ENCODE assay signal across 8 mouse cellular contexts in genomic region chr2:120562859-120563234, GRCm38 (mm10). TPM values are rescaled to one million over a fixed set of nuclear protein-coding genes. Genes with fewer than 3 reads are reported as not detected.
DNase-seq lines count a peak whose midpoint lies in the region; ATAC-seq and TF ChIP-seq lines count a peak whose summit lies in the region.

No protein-coding gene starts in this region.

- no peak for DNase-seq in kidney, postnatal 0 days (ENCODE audit: low spot score)
- no peak for DNase-seq in kidney, adult 11 months
- DNase-seq in embryonic facial prominence, embryonic 11.5 days (ENCODE audit: low spot score): no peak
- DNase-seq in adrenal gland, adult (ENCODE audit: inconsistent age in 2 of 2, low spot score in 1 of 2): no peak
- DNase-seq in gastrocnemius, postnatal 36 days: no peak
- DNase-seq in cerebellum, postnatal 25 days: no peak

- H3K27me3 ChIP-seq in kidney, postnatal 0 days (ENCODE audit: insufficient read depth, low read length): no peaks in the 10 kb centered on the region
- no peaks in the 10 kb centered on the region for H3K27me3 ChIP-seq in embryonic facial prominence, embryonic 11.5 days (ENCODE audit: control insufficient read depth, insufficient read depth, low read length)
- no peaks in the 10 kb centered on the region for H3K27me3 ChIP-seq in intestine, embryonic 16.5 days (replicated peaks; ENCODE audit: control insufficient read depth, insufficient read depth, low read length)

- TF ChIP-seq CTCF in kidney, postnatal 0 days (IDR thresholded peaks at IDR 0.05; ENCODE audit: low read depth): no peak

- H3K9ac ChIP-seq in kidney, postnatal 0 days (ENCODE audit: low read depth, low read length): peak overlapping the region; percentile 96
- peak overlapping the region; percentile 95 for H3K9ac ChIP-seq in embryonic facial prominence, embryonic 11.5 days (replicated peaks; ENCODE audit: low read length)
- peak overlapping the region; percentile 97 for H3K9ac ChIP-seq in intestine, embryonic 16.5 days (ENCODE audit: low read depth, low read length)

- no peaks in the 10 kb centered on the region for H3K4me1 ChIP-seq in kidney, postnatal 0 days (replicated peaks; ENCODE audit: insufficient read depth, low read length)
- H3K4me1 ChIP-seq in embryonic facial prominence, embryonic 11.5 days (ENCODE audit: control insufficient read depth, insufficient read depth, low read length): no peaks in the 10 kb centered on the region
- peaks cover 8% of the 10 kb centered on the region; the same call in 1 of the 2 replicates for H3K4me1 ChIP-seq in intestine, embryonic 16.5 days (ENCODE audit: control insufficient read depth, insufficient read depth, low read length)

- peak overlapping the region; percentile 72 for H3K4me2 ChIP-seq in kidney, postnatal 0 days (ENCODE audit: low read length)
- peak overlapping the region; percentile 68 for H3K4me2 ChIP-seq in embryonic facial prominence, embryonic 11.5 days (ENCODE audit: low read depth, low read length)
- H3K4me2 ChIP-seq in intestine, embryonic 16.5 days (ENCODE audit: low read depth, low read length): peak overlapping the region; percentile 72

- ATAC-seq in kidney, postnatal 0 days (replicated peaks; ENCODE audit: low FRiP score, low read depth): no peak
- ATAC-seq in embryonic facial prominence, embryonic 11.5 days (replicated peaks; ENCODE audit: insufficient number of reproducible peaks, low FRiP score, low TSS enrichment, low read depth): no peak
- no peak for ATAC-seq in intestine, embryonic 16.5 days
- ATAC-seq in monocyte, adult 5-6 weeks (replicated peaks; ENCODE audit: insufficient number of reproducible peaks, low FRiP score, low TSS enrichment, poor library complexity, severe bottlenecking): peak; percentile 13; the same call in 1 of the 2 replicates

- H3K4me3 ChIP-seq in kidney, postnatal 0 days (replicated peaks; ENCODE audit: low read depth, low read length): peak overlapping the region; percentile 96
- peak overlapping the region; percentile 90 for H3K4me3 ChIP-seq in embryonic facial prominence, embryonic 11.5 days (ENCODE audit: low read depth, low read length)
- peak overlapping the region; percentile 93 for H3K4me3 ChIP-seq in intestine, embryonic 16.5 days (ENCODE audit: low read length)

- 23% methylated on average over 9 of the region's 9 CpGs for WGBS in kidney, postnatal 0 days
- WGBS in embryonic facial prominence, embryonic 11.5 days: 25% methylated on average over 9 of the region's 9 CpGs
- WGBS in intestine, embryonic 16.5 days: 20% methylated on average over 9 of the region's 9 CpGs

- H3K36me3 ChIP-seq in kidney, postnatal 0 days (ENCODE audit: insufficient read depth, low read length): no peaks in the 10 kb centered on the region
- no peaks in the 10 kb centered on the region for H3K36me3 ChIP-seq in embryonic facial prominence, embryonic 11.5 days (replicated peaks; ENCODE audit: control insufficient read depth, insufficient read depth, low read depth, low read length)
- H3K36me3 ChIP-seq in intestine, embryonic 16.5 days (ENCODE audit: control insufficient read depth, insufficient read depth, low read length): no peaks in the 10 kb centered on the region

- intact Hi-C loops in gastrocnemius, postnatal 36 days (cut with DNase I): no loop called here

- H3K9me3 ChIP-seq in kidney, postnatal 0 days (replicated peaks; ENCODE audit: low read length): no peaks in the 10 kb centered on the region
- no peaks in the 10 kb centered on the region for H3K9me3 ChIP-seq in embryonic facial prominence, embryonic 11.5 days (replicated peaks; ENCODE audit: control insufficient read depth, low read length)
- H3K9me3 ChIP-seq in intestine, embryonic 16.5 days (ENCODE audit: control insufficient read depth, low read length): no peaks in the 10 kb centered on the region

- H3K27ac ChIP-seq in kidney, postnatal 0 days: no peak overlapping the region
- H3K27ac ChIP-seq in embryonic facial prominence, embryonic 11.5 days (replicated peaks; ENCODE audit: low read depth, low read length): no peak overlapping the region
- H3K27ac ChIP-seq in intestine, embryonic 16.5 days (ENCODE audit: low read length): peak overlapping the region; percentile 68; the same call in 1 of the 2 replicates

RNA-seq across cellular contexts. Expression of gene Zfp106, which starts 0.8 kb away (rescaled TPM):
- 32.5 and 36.5 TPM in 2 replicates for polyA plus RNA-seq in kidney, postnatal 0 days (2015; fragmentation: Nextera tagmentation; extraction: Ambion mirVana)
- 55.9 and 59.2 TPM in 2 replicates for polyA plus RNA-seq in embryonic facial prominence, embryonic 11.5 days (2014; fragmentation: Nextera tagmentation; extraction: Ambion mirVana)
- 36.2 and 37.0 TPM in 2 replicates for polyA plus RNA-seq in intestine, embryonic 16.5 days (2015; fragmentation: Nextera tagmentation; extraction: Ambion mirVana)
- total RNA-seq in monocyte, adult 5-6 weeks (2017): 70.6 to 88.5 TPM (median 78.7 TPM) in 3 replicates
- 100 to 1,000 TPM; 507 to 640 TPM for total RNA-seq in gastrocnemius, postnatal 36 days (2021)

RNA-seq across cellular contexts. Expression of gene Snap23, which starts 4.6 kb away (rescaled TPM):
- 36.3 and 39.5 TPM in 2 replicates for polyA plus RNA-seq in kidney, postnatal 0 days (2015; fragmentation: Nextera tagmentation; extraction: Ambion mirVana)
- 62.0 and 66.4 TPM in 2 replicates for polyA plus RNA-seq in embryonic facial prominence, embryonic 11.5 days (2014; fragmentation: Nextera tagmentation; extraction: Ambion mirVana)
- polyA plus RNA-seq in intestine, embryonic 16.5 days (2015; fragmentation: Nextera tagmentation; extraction: Ambion mirVana): 54.6 and 55.8 TPM in 2 replicates
- total RNA-seq in monocyte, adult 5-6 weeks (2017): 215 to 294 TPM (median 259 TPM) in 3 replicates
- 10 to 100 TPM; 40.8 to 42.1 TPM for total RNA-seq in gastrocnemius, postnatal 36 days (2021)

RNA-seq across cellular contexts. Expression of gene Haus2, which starts 46.3 kb away (rescaled TPM):
- 14.1 and 18.4 TPM in 2 replicates for polyA plus RNA-seq in kidney, postnatal 0 days (2015; fragmentation: Nextera tagmentation; extraction: Ambion mirVana)
- 33.3 and 33.8 TPM in 2 replicates for polyA plus RNA-seq in embryonic facial prominence, embryonic 11.5 days (2014; fragmentation: Nextera tagmentation; extraction: Ambion mirVana)
- polyA plus RNA-seq in intestine, embryonic 16.5 days (2015; fragmentation: Nextera tagmentation; extraction: Ambion mirVana): 16.9 and 20.6 TPM in 2 replicates
- 12.5 to 16.3 TPM (median 16.0 TPM) in 3 replicates for total RNA-seq in monocyte, adult 5-6 weeks (2017)
- total RNA-seq in gastrocnemius, postnatal 36 days (2021): 1 to 10 TPM; 5.0 to 7.2 TPM

RNA-seq across cellular contexts. Expression of gene Lrrc57, which starts 46.5 kb away (rescaled TPM):
- 19.2 and 20.8 TPM in 2 replicates for polyA plus RNA-seq in kidney, postnatal 0 days (2015; fragmentation: Nextera tagmentation; extraction: Ambion mirVana)
- 26.0 and 27.0 TPM in 2 replicates for polyA plus RNA-seq in embryonic facial prominence, embryonic 11.5 days (2014; fragmentation: Nextera tagmentation; extraction: Ambion mirVana)
- polyA plus RNA-seq in intestine, embryonic 16.5 days (2015; fragmentation: Nextera tagmentation; extraction: Ambion mirVana): 19.5 and 22.4 TPM in 2 replicates
- total RNA-seq in monocyte, adult 5-6 weeks (2017): 19.6 to 36.9 TPM (median 28.1 TPM) in 3 replicates
- 10 to 100 TPM; 10.3 to 11.0 TPM for total RNA-seq in gastrocnemius, postnatal 36 days (2021)
